Mouse (Mus musculus) olfactory bulb, adult 2 months (tissue): ENCODE measurements at regions not wholly inside any gene's neighbourhood (a gene's known extent, or its start where the extent isn't known, plus 50 kb on each side); places are given as distances from the start of the nearest gene placed in this dataset.

Experiments used
- H3K27ac ChIP-seq: fragments of 200-500 bp; 2 replicates; pipeline ENCODE4 v1.5.1; 2012; ENCODE audit warnings: low read depth, low read length; ENCODE audit not compliant: insufficient read depth
- H3K4me1 ChIP-seq: fragments of 200-500 bp; 2 replicates; pipeline ENCODE4 v1.6.1; 2012; ENCODE audit warnings: low read length; ENCODE audit not compliant: control insufficient read depth, insufficient read depth
- H3K4me3 ChIP-seq: fragments of 200-500 bp; 2 replicates; pipeline ENCODE4 v1.5.1; 2012; ENCODE audit warnings: mild to moderate bottlenecking, low read depth, low read length, moderate library complexity; ENCODE audit not compliant: insufficient read depth
- CTCF ChIP-seq: fragments of 200-500 bp; IDR thresholded peaks from 2 replicates; pipeline ENCODE4 v1.5.1; 2012; ENCODE audit warnings: low read depth, mild to moderate bottlenecking, low read length, moderate library complexity; ENCODE audit not compliant: insufficient read depth
- POLR2A ChIP-seq: fragments of 200-500 bp; IDR thresholded peaks from 2 replicates; pipeline ENCODE4 v1.6.1; 2012; ENCODE audit warnings: mild to moderate bottlenecking, low read depth, low read length, moderate library complexity; ENCODE audit not compliant: insufficient read depth
- WGBS: fragments of 180-500 bp; shearing (Covaris S2); methylation state at CpG from one replicate; pipeline ENCODE4 v1.1.7; 2018; 5-methylcytosine and 5-hydroxymethylcytosine counted together

- Histone ChIP-seq H3K27ac (no peak overlapping the region), H3K4me1 (no peaks in the 10 kb centered on the region), H3K4me3 (no peak overlapping the region)
- WGBS: 76% methylated on average over 6 of the region's 6 CpGs
- TF ChIP-seq CTCF (no peak), POLR2A (no peak)
Observed at GRCm38 (mm10) chr17:64550034-64550433, 50.5 kb upstream of the Man2a1 start.
